Mouse (Mus musculus): ENCODE measurements around the gene Pla2g4c.

Pla2g4c gene

GRCm38 (mm10) chr7:13380588-13380987 lies 56.1 kb downstream of the Pla2g4c start:
- no peak for DNase-seq (ENCODE audit: low spot score)

GRCm38 (mm10) chr7:13397832-13398231 lies 73.4 kb downstream of the Pla2g4c start, which contains the start of gene Cabp5:
Gene Cabp5 (plus strand): TSS chr7:13398132.
- DNase-seq (ENCODE audit: low spot score): no peak

Measured in urinary bladder, postnatal 14 days (tissue).